Mouse (Mus musculus): ENCODE data around the gene Zpbp2. TPM values are rescaled to one million over a fixed set of nuclear protein-coding genes. Genes with fewer than 3 reads are reported as not detected.

Zpbp2 gene
- polyA plus RNA-seq, 1 experiment from 2014 or later: 0.37 TPM

- WGBS: 4% methylated on average over 16 of the region's 16 CpGs
Measured at GRCm38 (mm10) chr11:98544890-98545677, 5.8 kb upstream of the Zpbp2 start.

GRCm38 (mm10) chr11:98545711-98546231 lies 5.1 kb upstream of the Zpbp2 start, which contains the start of gene Ikzf3:
Ikzf3 (minus strand) TSS chr11:98546031.
- H3K27me3 ChIP-seq (ENCODE audit: insufficient read depth, poor library complexity, severe bottlenecking): peaks cover 99% of the 10 kb centered on the region
- no peaks in the 10 kb centered on the region for H3K9me3 ChIP-seq

More at GRCm38 (mm10) chr11:98544890-98545677, 5.8 kb upstream of the Zpbp2 start:
- Histone ChIP-seq H3K27ac (no peak overlapping the region), H3K27me3 (ENCODE audit: insufficient read depth, poor library complexity, severe bottlenecking) (peaks cover 92% of the 10 kb centered on the region), H3K4me3 (peak overlapping the region; percentile 56), H3K4me1 (replicated peaks) (peaks cover 8% of the 10 kb centered on the region), H3K36me3 (no peaks in the 10 kb centered on the region), H3K9me3 (0 out of 2 replicates have a peak, but pooled peaks cover 3% of the 10 kb centered on the region)
- DNase-seq (ENCODE audit: low spot score): peak; percentile 6

GRCm38 (mm10) chr11:98546529-98547307 lies 4.2 kb upstream of the Zpbp2 start:
- Histone ChIP-seq H3K36me3 (no peaks in the 10 kb centered on the region), H3K4me1 (replicated peaks) (peaks cover 20% of the 10 kb centered on the region), H3K4me3 (no peak overlapping the region), H3K27me3 (ENCODE audit: insufficient read depth, poor library complexity, severe bottlenecking) (peaks cover 93% of the 10 kb centered on the region), H3K9me3 (no peaks in the 10 kb centered on the region), H3K27ac (no peak overlapping the region)
- WGBS: 42% methylated on average over 12 of the region's 12 CpGs
- DNase-seq (ENCODE audit: low spot score): peak; percentile 12

More at GRCm38 (mm10) chr11:98545711-98546231, 5.1 kb upstream of the Zpbp2 start, which contains the start of gene Ikzf3:
- Histone ChIP-seq H3K4me3 (peak within 1 kb of the TSS; percentile 56), H3K36me3 (no peaks in the 10 kb centered on the region), H3K27ac (peak within 1 kb of the TSS; percentile 64), H3K4me1 (replicated peaks) (peaks cover 12% of the 10 kb centered on the region)
- under 1% methylated on average over 58 of the region's 58 CpGs for WGBS
- peak; percentile 68 for DNase-seq (ENCODE audit: low spot score)

GRCm38 (mm10) chr11:98547308-98547693 lies 3.6 kb upstream of the Zpbp2 start:
- Histone ChIP-seq H3K27ac (no peak overlapping the region), H3K4me3 (no peak overlapping the region), H3K36me3 (no peaks in the 10 kb centered on the region), H3K4me1 (replicated peaks) (peaks cover 20% of the 10 kb centered on the region), H3K9me3 (no peaks in the 10 kb centered on the region), H3K27me3 (ENCODE audit: insufficient read depth, poor library complexity, severe bottlenecking) (peaks cover 87% of the 10 kb centered on the region)
- WGBS: 60% methylated on average over 3 of the region's 3 CpGs
- no peak for DNase-seq (ENCODE audit: low spot score)

- Histone ChIP-seq H3K4me3 (no peak overlapping the region), H3K4me1 (replicated peaks) (peaks cover 20% of the 10 kb centered on the region), H3K27ac (no peak overlapping the region), H3K27me3 (ENCODE audit: insufficient read depth, poor library complexity, severe bottlenecking) (peaks cover 66% of the 10 kb centered on the region), H3K9me3 (no peaks in the 10 kb centered on the region; the same call in 1 of the 2 replicates), H3K36me3 (no peaks in the 10 kb centered on the region)
- DNase-seq (ENCODE audit: low spot score): no peak
- WGBS: 69% methylated on average over 4 of the region's 4 CpGs
Measured at GRCm38 (mm10) chr11:98549363-98549762, 1.5 kb upstream of the Zpbp2 start.

- peak overlapping the region; percentile 90 for H3K27ac ChIP-seq
- peaks cover 55% of the 10 kb centered on the region for H3K27me3 ChIP-seq (ENCODE audit: insufficient read depth, poor library complexity, severe bottlenecking)
- WGBS: 19% methylated on average over 20 of the region's 20 CpGs
Measured at GRCm38 (mm10) chr11:98550311-98550974, 454 bp upstream of the Zpbp2 start.

GRCm38 (mm10) chr11:98553966-98554365 lies 3.1 kb downstream of the Zpbp2 start:
- H3K27me3 ChIP-seq (ENCODE audit: insufficient read depth, poor library complexity, severe bottlenecking): peaks cover 20% of the 10 kb centered on the region
- no peak overlapping the region for H3K27ac ChIP-seq
- H3K4me1 ChIP-seq (replicated peaks): peaks cover 12% of the 10 kb centered on the region
- DNase-seq (ENCODE audit: low spot score): no peak
- H3K9me3 ChIP-seq: no peaks in the 10 kb centered on the region; the same call in 1 of the 2 replicates
- 89% methylated on average over 4 of the region's 4 CpGs for WGBS
- H3K4me3 ChIP-seq: no peak overlapping the region
- H3K36me3 ChIP-seq: no peaks in the 10 kb centered on the region

More at GRCm38 (mm10) chr11:98550311-98550974, 454 bp upstream of the Zpbp2 start:
- H3K9me3 ChIP-seq: no peaks in the 10 kb centered on the region; the same call in 1 of the 2 replicates
- DNase-seq (ENCODE audit: low spot score): no peak
- H3K36me3 ChIP-seq: no peaks in the 10 kb centered on the region
- peaks cover 17% of the 10 kb centered on the region for H3K4me1 ChIP-seq (replicated peaks)
- peak overlapping the region; percentile 67 for H3K4me3 ChIP-seq

GRCm38 (mm10) chr11:98555124-98555700 lies 4.3 kb downstream of the Zpbp2 start:
- no peaks in the 10 kb centered on the region for H3K36me3 ChIP-seq
- H3K4me1 ChIP-seq (replicated peaks): peaks cover 12% of the 10 kb centered on the region
- DNase-seq (ENCODE audit: low spot score): no peak
- H3K4me3 ChIP-seq: no peak overlapping the region
- H3K27me3 ChIP-seq (ENCODE audit: insufficient read depth, poor library complexity, severe bottlenecking): peaks cover 8% of the 10 kb centered on the region
- WGBS: 69% methylated on average over 12 of the region's 12 CpGs
- no peak overlapping the region for H3K27ac ChIP-seq
- no peaks in the 10 kb centered on the region; the same call in 1 of the 2 replicates for H3K9me3 ChIP-seq

- Histone ChIP-seq H3K9me3 (no peaks in the 10 kb centered on the region), H3K4me3 (no peak overlapping the region), H3K4me1 (replicated peaks) (peaks cover 7% of the 10 kb centered on the region; the same call in 1 of the 2 replicates), H3K36me3 (no peaks in the 10 kb centered on the region), H3K27ac (no peak overlapping the region), H3K27me3 (ENCODE audit: insufficient read depth, poor library complexity, severe bottlenecking) (no peaks in the 10 kb centered on the region)
- DNase-seq (ENCODE audit: low spot score): no peak
- 48% methylated on average over 7 of the region's 7 CpGs for WGBS
Measured at GRCm38 (mm10) chr11:98560942-98561341, 10.0 kb downstream of the Zpbp2 start.

- Histone ChIP-seq H3K27ac (no peak overlapping the region), H3K27me3 (ENCODE audit: insufficient read depth, poor library complexity, severe bottlenecking) (no peaks in the 10 kb centered on the region), H3K4me1 (replicated peaks) (peaks cover 7% of the 10 kb centered on the region; the same call in 1 of the 2 replicates), H3K36me3 (no peaks in the 10 kb centered on the region), H3K9me3 (no peaks in the 10 kb centered on the region), H3K4me3 (no peak overlapping the region)
- no peak for DNase-seq (ENCODE audit: low spot score)
- 84% methylated on average over 3 of the region's 3 CpGs for WGBS
Measured at GRCm38 (mm10) chr11:98563025-98563424, 12.1 kb downstream of the Zpbp2 start.

- no peak for DNase-seq (ENCODE audit: low spot score)
- H3K4me1 ChIP-seq (replicated peaks): peaks cover 7% of the 10 kb centered on the region; the same call in 1 of the 2 replicates
- H3K36me3 ChIP-seq: no peaks in the 10 kb centered on the region
- no peak overlapping the region for H3K4me3 ChIP-seq
- WGBS: 80% methylated on average over 13 of the region's 13 CpGs
- no peaks in the 10 kb centered on the region for H3K9me3 ChIP-seq
- H3K27me3 ChIP-seq (ENCODE audit: insufficient read depth, poor library complexity, severe bottlenecking): no peaks in the 10 kb centered on the region
- no peak overlapping the region for H3K27ac ChIP-seq
Measured at GRCm38 (mm10) chr11:98563921-98564414, 13.1 kb downstream of the Zpbp2 start.

- Histone ChIP-seq H3K4me3 (no peak overlapping the region), H3K9me3 (no peaks in the 10 kb centered on the region), H3K4me1 (replicated peaks) (no peaks in the 10 kb centered on the region), H3K27ac (no peak overlapping the region), H3K27me3 (ENCODE audit: insufficient read depth, poor library complexity, severe bottlenecking) (no peaks in the 10 kb centered on the region), H3K36me3 (no peaks in the 10 kb centered on the region)
- 86% methylated on average over 8 of the region's 8 CpGs for WGBS
- no peak for DNase-seq (ENCODE audit: low spot score)
Measured at GRCm38 (mm10) chr11:98568326-98568725, 17.4 kb downstream of the Zpbp2 start.

Measured in hindbrain, embryonic 10.5 days (tissue).